Mouse (Mus musculus) brain, embryonic 14.5 days (tissue): ENCODE results near the gene Mtnr1a.

Experiments
- CTCF ChIP-seq: fragments of 200-500 bp; IDR thresholded peaks from 2 replicates; pipeline ENCODE4 v1.5.1; 2012; ENCODE audit warnings: inconsistent platforms, mild to moderate bottlenecking, moderate library complexity, borderline replicate concordance; ENCODE audit not compliant: insufficient read depth, insufficient read length; ENCODE audit errors: extremely low read depth
- POLR2A ChIP-seq: fragments of 200-500 bp; IDR thresholded peaks from 2 replicates; pipeline ENCODE4 v1.6.1; 2012; ENCODE audit warnings: mild to moderate bottlenecking, inconsistent platforms, borderline replicate concordance; ENCODE audit not compliant: poor library complexity, insufficient read depth, insufficient read length, severe bottlenecking; ENCODE audit errors: extremely low read depth

GRCm38 (mm10) chr8:45060083-45060482 lies 8.9 kb upstream of the Mtnr1a start:
- TF ChIP-seq CTCF (no peak), POLR2A (no peak)
